Mouse (Mus musculus): ENCODE results near the gene Usp54. TPM values are rescaled to one million over a fixed set of nuclear protein-coding genes. Genes with fewer than 3 reads are reported as not detected.

Usp54 gene
- polyA plus RNA-seq, 1 experiment: 3.3 TPM

DNA sequence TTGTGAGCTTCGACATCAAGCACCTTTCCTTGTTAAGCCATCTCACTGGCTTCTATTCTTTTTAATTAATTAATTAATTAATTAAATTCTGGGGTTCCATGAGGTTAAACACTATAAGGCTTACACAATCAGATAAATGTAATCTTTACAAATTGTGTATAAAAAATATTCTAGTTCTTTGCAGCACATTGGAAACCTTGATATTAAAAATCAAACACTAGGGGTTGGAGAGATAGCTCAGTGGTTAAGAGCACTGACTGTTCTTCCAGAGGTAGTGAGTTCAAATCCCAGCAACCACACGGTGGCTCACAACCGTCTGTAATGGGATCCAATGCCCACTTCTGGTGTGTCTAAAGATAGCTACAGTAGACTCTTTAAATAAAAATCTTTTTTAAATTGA, 18.0 kb downstream of the Usp54 start:
- Histone ChIP-seq H3K79me2 (ENCODE audit: control insufficient read depth, insufficient read depth) (no peaks in the 10 kb centered on the region), H3K36me3 (ENCODE audit: control insufficient read depth, insufficient read depth) (no peaks in the 10 kb centered on the region), H3ac (ENCODE audit: control insufficient read depth, insufficient read length, low read depth) (no peak overlapping the region), H3K27me3 (ENCODE audit: control insufficient read depth, insufficient read depth, insufficient read length) (no peaks in the 10 kb centered on the region), H3K4me3 (ENCODE audit: insufficient read depth, poor library complexity, severe bottlenecking) (no peak overlapping the region), H3K79me3 (ENCODE audit: low read depth) (peaks cover 1% of the 10 kb centered on the region)
- no peak for TF ChIP-seq MYOG (IDR thresholded peaks at IDR 0.05; ENCODE audit: control insufficient read depth, extremely low read depth, insufficient read length)
- no peak for TF ChIP-seq MYOD1 (IDR thresholded peaks at IDR 0.05; ENCODE audit: control insufficient read depth, insufficient read length, low read depth)
- TF ChIP-seq CEBPB (IDR thresholded peaks at IDR 0.05; ENCODE audit: low read depth): no peak
- TF ChIP-seq MAX (IDR thresholded peaks at IDR 0.05): no peak
- TF ChIP-seq FOSL1 (IDR thresholded peaks at IDR 0.05; ENCODE audit: insufficient read depth, low read length, poor library complexity, severe bottlenecking): no peak
- no peak for TF ChIP-seq USF1 (IDR thresholded peaks at IDR 0.05; ENCODE audit: low read depth)
- TF ChIP-seq CTCF (IDR thresholded peaks at IDR 0.05; ENCODE audit: control insufficient read depth, insufficient read depth, insufficient read length): no peak

DNA sequence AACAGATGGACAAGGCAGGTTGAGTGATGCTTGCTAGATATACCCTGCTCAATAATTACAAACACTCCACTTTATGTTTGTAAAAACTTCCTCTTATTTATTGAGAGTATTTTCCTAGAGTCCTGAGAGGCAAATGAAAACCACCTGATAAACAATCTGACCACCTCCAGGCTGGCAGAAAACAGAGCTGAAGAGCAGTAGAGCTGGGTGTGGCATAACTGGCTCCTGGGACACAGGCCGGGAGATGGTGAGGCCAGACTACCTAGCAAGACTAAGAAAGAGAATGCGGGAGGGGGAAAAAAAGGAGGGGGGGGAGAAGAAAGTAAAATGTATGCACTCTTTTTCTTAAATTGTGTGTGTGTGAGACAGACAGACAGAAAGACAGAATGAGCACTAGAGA, 18.5 kb downstream of the Usp54 start:
- Histone ChIP-seq H3K4me3 (ENCODE audit: insufficient read depth, poor library complexity, severe bottlenecking) (no peak overlapping the region), H3ac (ENCODE audit: control insufficient read depth, insufficient read length, low read depth) (no peak overlapping the region), H3K27me3 (ENCODE audit: control insufficient read depth, insufficient read depth, insufficient read length) (no peaks in the 10 kb centered on the region), H3K79me2 (ENCODE audit: control insufficient read depth, insufficient read depth) (no peaks in the 10 kb centered on the region), H3K79me3 (ENCODE audit: low read depth) (no peaks in the 10 kb centered on the region), H3K36me3 (ENCODE audit: control insufficient read depth, insufficient read depth) (no peaks in the 10 kb centered on the region)
- TF ChIP-seq CTCF (IDR thresholded peaks at IDR 0.05; ENCODE audit: control insufficient read depth, insufficient read depth, insufficient read length): no peak
- no peak for TF ChIP-seq FOSL1 (IDR thresholded peaks at IDR 0.05; ENCODE audit: insufficient read depth, low read length, poor library complexity, severe bottlenecking)
- TF ChIP-seq MAX (IDR thresholded peaks at IDR 0.05): no peak
- TF ChIP-seq USF1 (IDR thresholded peaks at IDR 0.05; ENCODE audit: low read depth): no peak
- no peak for TF ChIP-seq MYOD1 (IDR thresholded peaks at IDR 0.05; ENCODE audit: control insufficient read depth, insufficient read length, low read depth)
- TF ChIP-seq MYOG (IDR thresholded peaks at IDR 0.05; ENCODE audit: control insufficient read depth, extremely low read depth, insufficient read length): no peak
- no peak for TF ChIP-seq CEBPB (IDR thresholded peaks at IDR 0.05; ENCODE audit: low read depth)

DNA sequence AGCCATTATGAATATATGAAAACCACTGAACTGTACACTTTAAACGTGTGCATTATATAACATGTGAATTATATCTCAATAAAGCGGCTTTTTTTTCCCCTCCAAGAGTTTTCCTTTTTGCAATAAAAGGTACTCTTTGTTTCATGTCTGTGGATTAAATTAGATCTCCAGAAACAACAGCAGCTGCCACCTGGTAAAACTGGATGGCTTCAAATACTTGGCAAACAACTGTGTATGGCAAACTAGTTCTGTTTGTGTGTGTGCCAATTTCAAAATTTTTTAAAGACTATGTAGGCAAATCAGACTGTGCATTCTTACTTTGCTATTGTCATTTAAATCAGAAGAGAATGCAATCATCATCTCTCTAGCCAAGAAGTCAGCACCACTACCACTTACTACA, 19.0 kb downstream of the Usp54 start:
- TF ChIP-seq FOSL1 (IDR thresholded peaks at IDR 0.05; ENCODE audit: insufficient read depth, low read length, poor library complexity, severe bottlenecking) (no peak), MYOD1 (IDR thresholded peaks at IDR 0.05; ENCODE audit: control insufficient read depth, insufficient read length, low read depth) (no peak), MYOG (IDR thresholded peaks at IDR 0.05; ENCODE audit: control insufficient read depth, extremely low read depth, insufficient read length) (no peak), CTCF (IDR thresholded peaks at IDR 0.05; ENCODE audit: control insufficient read depth, insufficient read depth, insufficient read length) (no peak), USF1 (IDR thresholded peaks at IDR 0.05; ENCODE audit: low read depth) (no peak), MAX (IDR thresholded peaks at IDR 0.05) (no peak)
- Histone ChIP-seq H3K36me3 (ENCODE audit: control insufficient read depth, insufficient read depth) (no peaks in the 10 kb centered on the region), H3K79me3 (ENCODE audit: low read depth) (no peaks in the 10 kb centered on the region), H3K27me3 (ENCODE audit: control insufficient read depth, insufficient read depth, insufficient read length) (no peaks in the 10 kb centered on the region), H3K4me3 (ENCODE audit: insufficient read depth, poor library complexity, severe bottlenecking) (no peak overlapping the region), H3ac (ENCODE audit: control insufficient read depth, insufficient read length, low read depth) (no peak overlapping the region), H3K79me2 (ENCODE audit: control insufficient read depth, insufficient read depth) (no peaks in the 10 kb centered on the region)

DNA sequence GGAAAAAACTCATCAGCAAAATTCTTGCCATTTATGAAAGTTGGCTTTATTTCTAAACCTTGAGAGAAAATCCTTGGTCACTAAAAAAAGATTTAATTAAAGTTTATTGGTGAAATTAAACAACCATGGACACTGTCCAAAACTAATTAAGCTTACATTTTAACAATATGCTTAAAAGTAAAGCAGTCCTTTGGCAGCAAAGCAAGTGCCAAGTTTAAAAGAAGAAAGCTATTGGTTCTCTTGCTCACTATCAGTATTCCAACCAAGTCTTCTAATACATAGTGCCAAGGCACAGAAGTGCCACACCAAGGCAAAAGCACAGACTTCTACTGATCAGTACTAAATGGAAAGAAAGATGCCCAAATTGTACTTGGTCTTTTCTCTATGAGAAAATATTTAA, 21.7 kb downstream of the Usp54 start:
- no peaks in the 10 kb centered on the region for H3K79me3 ChIP-seq (ENCODE audit: low read depth)
- no peaks in the 10 kb centered on the region for H3K27me3 ChIP-seq (ENCODE audit: control insufficient read depth, insufficient read depth, insufficient read length)
- no peak for TF ChIP-seq FOSL1 (IDR thresholded peaks at IDR 0.05; ENCODE audit: insufficient read depth, low read length, poor library complexity, severe bottlenecking)
- no peak for TF ChIP-seq CTCF (IDR thresholded peaks at IDR 0.05; ENCODE audit: control insufficient read depth, insufficient read depth, insufficient read length)
- no peak for TF ChIP-seq CEBPB (IDR thresholded peaks at IDR 0.05; ENCODE audit: low read depth)
- no peak for TF ChIP-seq MYOD1 (IDR thresholded peaks at IDR 0.05; ENCODE audit: control insufficient read depth, insufficient read length, low read depth)
- H3K79me2 ChIP-seq (ENCODE audit: control insufficient read depth, insufficient read depth): peaks cover 6% of the 10 kb centered on the region
- H3K36me3 ChIP-seq (ENCODE audit: control insufficient read depth, insufficient read depth): no peaks in the 10 kb centered on the region
- no peak overlapping the region for H3ac ChIP-seq (ENCODE audit: control insufficient read depth, insufficient read length, low read depth)
- H3K4me3 ChIP-seq (ENCODE audit: insufficient read depth, poor library complexity, severe bottlenecking): no peak overlapping the region

DNA sequence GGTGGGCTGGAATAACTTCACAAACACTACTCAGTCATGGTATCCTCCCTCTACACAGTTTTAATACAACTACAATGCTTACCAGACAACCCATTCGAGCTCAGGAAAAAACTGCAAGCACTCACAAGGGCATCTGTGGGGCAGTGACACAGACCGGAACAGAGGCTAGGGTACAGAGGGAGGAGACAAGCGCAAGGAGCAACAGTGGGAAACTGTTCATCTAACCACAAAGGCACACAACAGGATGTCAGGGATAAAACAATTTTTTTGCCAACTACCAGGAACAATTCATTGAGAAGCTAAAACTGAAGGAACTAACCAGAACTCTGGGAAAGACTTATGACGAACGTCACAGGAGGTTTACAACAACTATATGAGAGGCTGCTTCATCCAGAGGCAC, 22.7 kb downstream of the Usp54 start:
- Histone ChIP-seq H3K36me3 (ENCODE audit: control insufficient read depth, insufficient read depth) (no peaks in the 10 kb centered on the region), H3K79me2 (ENCODE audit: control insufficient read depth, insufficient read depth) (peaks cover 6% of the 10 kb centered on the region)
- no peak for TF ChIP-seq CEBPB (IDR thresholded peaks at IDR 0.05; ENCODE audit: low read depth)
- no peak for TF ChIP-seq MYOD1 (IDR thresholded peaks at IDR 0.05; ENCODE audit: control insufficient read depth, insufficient read length, low read depth)
- TF ChIP-seq CTCF (IDR thresholded peaks at IDR 0.05; ENCODE audit: control insufficient read depth, insufficient read depth, insufficient read length): no peak
- no peak for TF ChIP-seq USF1 (IDR thresholded peaks at IDR 0.05; ENCODE audit: low read depth)
- no peak for TF ChIP-seq MYOG (IDR thresholded peaks at IDR 0.05; ENCODE audit: control insufficient read depth, extremely low read depth, insufficient read length)

DNA sequence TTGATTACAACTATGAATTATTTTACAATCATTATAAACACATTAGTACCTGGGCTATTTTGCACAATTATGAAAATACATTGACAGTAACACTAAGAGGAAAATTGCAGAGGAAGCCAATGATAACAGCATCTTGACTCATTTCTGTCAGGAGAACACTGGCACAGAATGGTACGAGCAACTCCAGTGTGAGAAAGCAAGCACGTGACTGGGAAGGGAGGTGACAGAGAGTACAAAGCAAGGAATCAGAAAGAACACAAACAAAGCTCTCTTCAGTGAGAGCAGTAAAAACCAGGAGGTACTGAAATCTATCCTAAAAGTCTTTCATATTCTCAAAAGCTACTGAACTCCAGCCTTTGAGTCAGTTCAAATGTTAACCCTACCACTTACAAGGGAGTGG, 24.4 kb downstream of the Usp54 start:
- Histone ChIP-seq H3ac (ENCODE audit: control insufficient read depth, insufficient read length, low read depth) (no peak overlapping the region), H3K79me2 (ENCODE audit: control insufficient read depth, insufficient read depth) (peaks cover 6% of the 10 kb centered on the region), H3K4me3 (ENCODE audit: insufficient read depth, poor library complexity, severe bottlenecking) (no peak overlapping the region), H3K36me3 (ENCODE audit: control insufficient read depth, insufficient read depth) (no peaks in the 10 kb centered on the region), H3K27me3 (ENCODE audit: control insufficient read depth, insufficient read depth, insufficient read length) (no peaks in the 10 kb centered on the region), H3K79me3 (ENCODE audit: low read depth) (peaks cover 2% of the 10 kb centered on the region)
- peak; percentile 81 for TF ChIP-seq USF1 (IDR thresholded peaks at IDR 0.05; ENCODE audit: low read depth)
- TF ChIP-seq MYOG (IDR thresholded peaks at IDR 0.05; ENCODE audit: control insufficient read depth, extremely low read depth, insufficient read length): no peak
- no peak for TF ChIP-seq MAX (IDR thresholded peaks at IDR 0.05)

More for the DNA sequence above, 22.7 kb downstream of the Usp54 start:
- H3K4me3 ChIP-seq (ENCODE audit: insufficient read depth, poor library complexity, severe bottlenecking): no peak overlapping the region
- no peaks in the 10 kb centered on the region for H3K27me3 ChIP-seq (ENCODE audit: control insufficient read depth, insufficient read depth, insufficient read length)
- H3K79me3 ChIP-seq (ENCODE audit: low read depth): no peaks in the 10 kb centered on the region
- H3ac ChIP-seq (ENCODE audit: control insufficient read depth, insufficient read length, low read depth): no peak overlapping the region
